Mouse (Mus musculus): Measurements from ENCODE around the gene Nfxl1. TPM values are rescaled to one million over a fixed set of nuclear protein-coding genes. Genes with fewer than 3 reads are reported as not detected.
"Not testable (repeated sequence)": the region's sequence is repeated elsewhere in the genome, so short reads cannot be mapped to it uniquely, and the experiment has no call there.

Nfxl1 gene
- total and polyA plus RNA-seq, 3 experiments: 2.6 to 6.2 (median 5.8) TPM

GRCm38 (mm10) chr5:72579599-72579998 lies 20.1 kb upstream of the Nfxl1 start:
- not testable (repeated sequence) for H3K36me3 ChIP-seq (ENCODE audit: control insufficient read depth, insufficient read depth, low read length); H3K79me2 ChIP-seq (replicated peaks; ENCODE audit: control insufficient read depth, insufficient read depth, low read length)

GRCm38 (mm10) chr5:72565621-72566020 lies 6.1 kb upstream of the Nfxl1 start:
- 83% methylated on average over 5 of the region's 5 CpGs for WGBS
- no peaks in the 10 kb centered on the region for H3K36me3 ChIP-seq (ENCODE audit: control insufficient read depth, insufficient read depth, low read length)

More at GRCm38 (mm10) chr5:72579599-72579998, 20.1 kb upstream of the Nfxl1 start:
- not testable (repeated sequence) for H3K9ac ChIP-seq (ENCODE audit: low read depth, low read length); H3K27ac ChIP-seq; H3K4me1 ChIP-seq (ENCODE audit: control insufficient read depth, insufficient read depth, low read length); H3K27me3 ChIP-seq (ENCODE audit: control insufficient read depth, insufficient read depth, low read length); H3K4me3 ChIP-seq; DNase-seq
- 72% methylated on average over 10 of the region's 10 CpGs for WGBS
- intact Hi-C loops (cut with DNase I): loop anchor here (5.0 kb wide), 1 partner anchor 438 kb away; no protein-coding TSS in a partner anchor

GRCm38 (mm10) chr5:72563183-72563582 lies 3.7 kb upstream of the Nfxl1 start:
- intact Hi-C loops (cut with DNase I); DNase-seq; H3K27ac ChIP-seq; H3K4me1 ChIP-seq (ENCODE audit: control insufficient read depth, insufficient read depth, low read length); H3K9ac ChIP-seq (ENCODE audit: low read depth, low read length); H3K4me3 ChIP-seq; H3K79me2 ChIP-seq (replicated peaks; ENCODE audit: control insufficient read depth, insufficient read depth, low read length); H3K36me3 ChIP-seq (ENCODE audit: control insufficient read depth, insufficient read depth, low read length); H3K27me3 ChIP-seq (ENCODE audit: control insufficient read depth, insufficient read depth, low read length): not testable (repeated sequence)
- WGBS: 40% methylated on average over 2 of the region's 2 CpGs

More at GRCm38 (mm10) chr5:72565621-72566020, 6.1 kb upstream of the Nfxl1 start:
- Histone ChIP-seq H3K27me3 (ENCODE audit: control insufficient read depth, insufficient read depth, low read length) (0 out of 2 replicates have a peak, but pooled peaks cover 1% of the 10 kb centered on the region), H3K79me2 (replicated peaks; ENCODE audit: control insufficient read depth, insufficient read depth, low read length) (no peaks in the 10 kb centered on the region), H3K4me1 (ENCODE audit: control insufficient read depth, insufficient read depth, low read length) (no peaks in the 10 kb centered on the region), H3K9ac (ENCODE audit: low read depth, low read length) (no peak overlapping the region), H3K27ac (no peak overlapping the region), H3K4me3 (no peak overlapping the region)
- TF ChIP-seq EP300 (IDR thresholded peaks at IDR 0.05; ENCODE audit: insufficient read depth, low read depth, low read length): no peak
- no peak for TF ChIP-seq CTCF (IDR thresholded peaks at IDR 0.05)
- no peak for TF ChIP-seq POLR2A (IDR thresholded peaks at IDR 0.05; ENCODE audit: insufficient read depth, low read depth, low read length)
- intact Hi-C loops (cut with DNase I): no loop called here
- DNase-seq: no peak

DNA sequence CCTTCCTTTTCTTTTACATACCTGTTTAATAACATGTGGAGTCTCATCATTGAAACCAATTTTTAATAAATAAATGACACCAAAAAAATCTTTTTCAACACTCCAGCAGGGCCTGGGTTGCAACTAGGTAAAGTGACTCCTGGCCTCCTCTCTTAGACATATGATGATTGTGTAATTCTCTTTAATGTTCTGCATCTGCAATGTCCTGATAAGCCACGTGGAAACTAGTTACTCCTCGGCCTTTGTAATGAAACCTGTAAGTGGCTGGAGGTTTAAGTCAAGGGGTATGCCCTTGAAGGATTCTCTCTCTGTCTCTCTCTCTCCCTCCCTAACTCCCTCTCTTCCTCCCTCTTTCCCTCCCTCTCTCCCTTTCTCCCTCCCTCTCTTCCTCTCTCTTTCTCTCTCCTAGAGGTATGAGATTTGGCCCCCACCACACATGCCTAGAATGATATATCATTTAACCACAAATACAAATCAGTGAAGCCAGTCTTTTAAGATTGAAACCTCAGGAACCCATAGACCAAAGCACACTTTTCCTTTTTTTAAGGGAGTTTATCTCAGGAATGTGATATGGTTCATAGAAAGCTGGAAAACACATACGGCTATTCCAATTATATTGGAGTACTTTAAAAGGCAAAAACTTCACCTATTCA lies 1.6 kb upstream of the Nfxl1 start:
- Histone ChIP-seq H3K4me3 (no peak overlapping the region), H3K27ac (no peak overlapping the region), H3K27me3 (ENCODE audit: control insufficient read depth, insufficient read depth, low read length) (no peaks in the 10 kb centered on the region), H3K36me3 (ENCODE audit: control insufficient read depth, insufficient read depth, low read length) (peaks cover 2% of the 10 kb centered on the region; the same call in 1 of the 2 replicates), H3K79me2 (replicated peaks; ENCODE audit: control insufficient read depth, insufficient read depth, low read length) (no peaks in the 10 kb centered on the region), H3K4me1 (ENCODE audit: control insufficient read depth, insufficient read depth, low read length) (no peaks in the 10 kb centered on the region), H3K9ac (ENCODE audit: low read depth, low read length) (no peak overlapping the region)
- intact Hi-C loops (cut with DNase I): no loop called here
- TF ChIP-seq POLR2A (IDR thresholded peaks at IDR 0.05; ENCODE audit: insufficient read depth, low read depth, low read length) (no peak), CTCF (IDR thresholded peaks at IDR 0.05) (no peak), EP300 (IDR thresholded peaks at IDR 0.05; ENCODE audit: insufficient read depth, low read depth, low read length) (no peak)
- WGBS: 50% methylated on average over 3 of the region's 3 CpGs
- no peak for DNase-seq

- Histone ChIP-seq H3K27me3 (ENCODE audit: control insufficient read depth, insufficient read depth, low read length) (no peaks in the 10 kb centered on the region), H3K36me3 (ENCODE audit: control insufficient read depth, insufficient read depth, low read length) (peaks cover 9% of the 10 kb centered on the region; the same call in 1 of the 2 replicates), H3K9ac (ENCODE audit: low read depth, low read length) (peak overlapping the region; percentile 90), H3K79me2 (replicated peaks; ENCODE audit: control insufficient read depth, insufficient read depth, low read length) (no peaks in the 10 kb centered on the region), H3K4me1 (ENCODE audit: control insufficient read depth, insufficient read depth, low read length) (no peaks in the 10 kb centered on the region), H3K4me3 (peak overlapping the region; percentile 78), H3K27ac (peak overlapping the region; percentile 49)
- intact Hi-C loops (cut with DNase I): no loop called here
- TF ChIP-seq CTCF (IDR thresholded peaks at IDR 0.05): no peak
- 2% methylated on average over 57 of the region's 57 CpGs for WGBS
- no peak for DNase-seq
These were observed 563 bp downstream of the Nfxl1 start for GRCm38 (mm10) chr5:72558716-72559526.

DNA sequence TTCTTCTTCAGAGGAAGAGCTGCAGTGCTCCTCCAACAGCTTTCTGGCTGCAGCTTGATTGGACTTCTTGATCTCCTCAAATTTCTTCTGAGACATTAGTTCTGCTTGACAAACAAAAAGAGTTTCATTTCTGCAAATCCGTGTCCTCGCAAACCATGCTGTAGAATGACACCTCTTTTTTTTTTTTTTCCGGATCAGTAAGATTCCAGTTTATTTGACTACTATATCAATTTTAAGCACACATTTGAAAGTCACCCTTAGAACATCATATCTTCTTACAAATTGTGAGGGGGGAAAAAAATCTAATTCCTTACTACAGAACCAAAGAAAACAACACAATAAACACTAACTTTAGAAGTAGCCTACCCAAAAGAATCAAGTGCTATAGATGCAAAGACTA lies 3.2 kb downstream of the Nfxl1 start:
- TF ChIP-seq CTCF (IDR thresholded peaks at IDR 0.05) (no peak), POLR2A (IDR thresholded peaks at IDR 0.05; ENCODE audit: insufficient read depth, low read depth, low read length) (no peak), EP300 (IDR thresholded peaks at IDR 0.05; ENCODE audit: insufficient read depth, low read depth, low read length) (no peak)
- H3K27me3 ChIP-seq (ENCODE audit: control insufficient read depth, insufficient read depth, low read length): no peaks in the 10 kb centered on the region

More for the DNA sequence above, 3.2 kb downstream of the Nfxl1 start:
- no peak for DNase-seq
- H3K79me2 ChIP-seq (replicated peaks; ENCODE audit: control insufficient read depth, insufficient read depth, low read length): no peaks in the 10 kb centered on the region
- H3K4me1 ChIP-seq (ENCODE audit: control insufficient read depth, insufficient read depth, low read length): no peaks in the 10 kb centered on the region; the same call in 1 of the 2 replicates
- intact Hi-C loops (cut with DNase I): no loop called here
- no peak overlapping the region for H3K4me3 ChIP-seq
- no peak overlapping the region for H3K9ac ChIP-seq (ENCODE audit: low read depth, low read length)
- WGBS: 89% methylated on average over 3 of the region's 3 CpGs
- H3K36me3 ChIP-seq (ENCODE audit: control insufficient read depth, insufficient read depth, low read length): peaks cover 9% of the 10 kb centered on the region; the same call in 1 of the 2 replicates
- no peak overlapping the region for H3K27ac ChIP-seq

Measured in heart, adult 2 months (tissue).